Mouse (Mus musculus) kidney, embryonic 15.5 days (tissue): ENCODE measurements around the gene Iqgap2. TPM values are rescaled to one million over a fixed set of nuclear protein-coding genes. Genes with fewer than 3 reads are reported as not detected.

ENCODE experiments used
- ATAC-seq: fragments of 200-750 bp; cut with Nextera tagmentation; replicated peaks from 2 replicates; pipeline ENCODE4 v1.8.0; 2017; ENCODE audit warnings: moderate TSS enrichment; ENCODE audit not compliant: low FRiP score
- H3K27ac ChIP-seq: fragments of 300-500 bp; sonication (generic); 2 replicates; pipeline ENCODE4 v1.5.1; 2015; ENCODE audit warnings: mild to moderate bottlenecking, inconsistent platforms
- H3K27me3 ChIP-seq: fragments of 300-500 bp; sonication (generic); 2 replicates; pipeline ENCODE4 v1.6.1; 2015; ENCODE audit warnings: inconsistent platforms
- H3K36me3 ChIP-seq: fragments of 300-500 bp; sonication (generic); 2 replicates; pipeline ENCODE4 v1.6.1; 2015; ENCODE audit warnings: inconsistent platforms
- H3K4me1 ChIP-seq: fragments of 300-500 bp; sonication (generic); 2 replicates; pipeline ENCODE4 v1.6.1; 2015; ENCODE audit warnings: inconsistent platforms
- H3K4me2 ChIP-seq: fragments of 300-500 bp; sonication (generic); 2 replicates; pipeline ENCODE4 v1.6.1; 2015; ENCODE audit warnings: moderate library complexity, mild to moderate bottlenecking, inconsistent platforms
- H3K4me3 ChIP-seq: fragments of 300-500 bp; sonication (generic); replicated peaks from 2 replicates; pipeline ENCODE4 v1.5.1; 2015; ENCODE audit warnings: mild to moderate bottlenecking, inconsistent platforms
- H3K9ac ChIP-seq: fragments of 300-500 bp; sonication (generic); 2 replicates; pipeline ENCODE4 v1.6.1; 2015; ENCODE audit warnings: mild to moderate bottlenecking, inconsistent platforms
- H3K9me3 ChIP-seq: fragments of 300-500 bp; sonication (generic); replicated peaks from 2 replicates; pipeline ENCODE4 v1.6.1; 2016; ENCODE audit warnings: inconsistent platforms
- WGBS: fragments of 180-500 bp; shearing (Covaris S2); methylation state at CpG from one replicate; pipeline ENCODE4 v1.1.7; 2015; ENCODE audit warnings: mixed read lengths; 5-methylcytosine and 5-hydroxymethylcytosine counted together
- polyA plus RNA-seq: library from polyadenylated mRNA; unstranded; fragments of >200 nt; fragmentation: Nextera tagmentation; extraction: Ambion mirVana; gene quantifications from 2 replicates; pipeline ENCODE4 v1.2.1, GENCODE M21; 2015

Gene Iqgap2
- polyA plus RNA-seq, 1 experiment from 2014 or later = 10.1 TPM

- H3K4me2 ChIP-seq = 0 out of 2 replicates have a peak overlapping the region, but pooled peaks have one; percentile 99
- peaks cover 21% of the 10 kb centered on the region for H3K4me1 ChIP-seq
- 87% methylated on average over 4 of the region's 4 CpGs for WGBS
- no peak for ATAC-seq
- H3K27ac ChIP-seq = no peak overlapping the region
- no peak overlapping the region for H3K4me3 ChIP-seq
- H3K9me3 ChIP-seq = no peaks in the 10 kb centered on the region
- no peak overlapping the region for H3K9ac ChIP-seq
- H3K27me3 ChIP-seq = peaks cover 3% of the 10 kb centered on the region; the same call in 1 of the 2 replicates
- H3K36me3 ChIP-seq = no peaks in the 10 kb centered on the region
Observed at GRCm38 (mm10) chr13:95893166-95893565, 1.4 kb upstream of the Iqgap2 start.

- H3K9ac ChIP-seq = peak overlapping the region; percentile 51
- H3K4me1 ChIP-seq = peaks cover 21% of the 10 kb centered on the region
- WGBS = 19% methylated on average over 12 of the region's 12 CpGs
- no peak for ATAC-seq
- H3K4me2 ChIP-seq = peak overlapping the region; percentile 99
- H3K9me3 ChIP-seq = no peaks in the 10 kb centered on the region
- H3K27ac ChIP-seq = no peak overlapping the region
- H3K27me3 ChIP-seq = peaks cover 3% of the 10 kb centered on the region; the same call in 1 of the 2 replicates
- H3K36me3 ChIP-seq = no peaks in the 10 kb centered on the region
- peak overlapping the region; percentile 70 for H3K4me3 ChIP-seq
Observed at GRCm38 (mm10) chr13:95892611-95893145, 956 bp upstream of the Iqgap2 start.

- peak; percentile 89 for ATAC-seq
- under 1% methylated on average over 30 of the region's 52 CpGs for WGBS
- Histone ChIP-seq H3K27ac (peak overlapping the region; percentile 54), H3K4me1 (peaks cover 21% of the 10 kb centered on the region), H3K36me3 (no peaks in the 10 kb centered on the region), H3K9me3 (no peaks in the 10 kb centered on the region), H3K9ac (peak overlapping the region; percentile 66), H3K4me3 (peak overlapping the region; percentile 70), H3K4me2 (peak overlapping the region; percentile 99), H3K27me3 (peaks cover 3% of the 10 kb centered on the region; the same call in 1 of the 2 replicates)
Observed at GRCm38 (mm10) chr13:95891926-95892610, 346 bp upstream of the Iqgap2 start.

GRCm38 (mm10) chr13:95890851-95891471 is 761 bp downstream of the Iqgap2 start:
- no peaks in the 10 kb centered on the region for H3K36me3 ChIP-seq
- WGBS = under 1% methylated on average over 33 of the region's 33 CpGs
- peak overlapping the region; percentile 54 for H3K27ac ChIP-seq
- H3K9ac ChIP-seq = peak overlapping the region; percentile 66
- peak overlapping the region; percentile 70 for H3K4me3 ChIP-seq
- no peaks in the 10 kb centered on the region for H3K9me3 ChIP-seq
- H3K27me3 ChIP-seq = peaks cover 3% of the 10 kb centered on the region; the same call in 1 of the 2 replicates
- ATAC-seq = peak; percentile 59
- peak overlapping the region; percentile 99 for H3K4me2 ChIP-seq
- H3K4me1 ChIP-seq = peaks cover 21% of the 10 kb centered on the region

GRCm38 (mm10) chr13:95889981-95890545 is 1.7 kb downstream of the Iqgap2 start:
- Histone ChIP-seq H3K27ac (no peak overlapping the region), H3K4me2 (peak overlapping the region; percentile 99), H3K4me1 (peaks cover 21% of the 10 kb centered on the region), H3K36me3 (no peaks in the 10 kb centered on the region), H3K4me3 (peak overlapping the region; percentile 18), H3K27me3 (peaks cover 3% of the 10 kb centered on the region; the same call in 1 of the 2 replicates), H3K9me3 (no peaks in the 10 kb centered on the region), H3K9ac (no peak overlapping the region)
- WGBS = 35% methylated on average over 8 of the region's 8 CpGs
- no peak for ATAC-seq

- H3K27me3 ChIP-seq = peaks cover 3% of the 10 kb centered on the region; the same call in 1 of the 2 replicates
- no peaks in the 10 kb centered on the region for H3K9me3 ChIP-seq
- ATAC-seq = no peak
- H3K4me3 ChIP-seq = no peak overlapping the region
- no peak overlapping the region for H3K27ac ChIP-seq
- peaks cover 21% of the 10 kb centered on the region for H3K4me1 ChIP-seq
- WGBS = 96% methylated on average over 10 of the region's 10 CpGs
- H3K9ac ChIP-seq = no peak overlapping the region
- H3K4me2 ChIP-seq = no peak overlapping the region
- H3K36me3 ChIP-seq = no peaks in the 10 kb centered on the region
Observed at GRCm38 (mm10) chr13:95889366-95889765, 2.4 kb downstream of the Iqgap2 start.

GRCm38 (mm10) chr13:95888621-95889020 is 3.1 kb downstream of the Iqgap2 start:
- no peak for ATAC-seq
- Histone ChIP-seq H3K27me3 (peaks cover 3% of the 10 kb centered on the region; the same call in 1 of the 2 replicates), H3K9ac (no peak overlapping the region), H3K4me3 (no peak overlapping the region), H3K27ac (no peak overlapping the region), H3K9me3 (no peaks in the 10 kb centered on the region), H3K36me3 (no peaks in the 10 kb centered on the region), H3K4me2 (no peak overlapping the region), H3K4me1 (peaks cover 21% of the 10 kb centered on the region)
- WGBS = 89% methylated on average over 12 of the region's 12 CpGs

GRCm38 (mm10) chr13:95888170-95888569 is 3.6 kb downstream of the Iqgap2 start:
- Histone ChIP-seq H3K27me3 (peaks cover 3% of the 10 kb centered on the region; the same call in 1 of the 2 replicates), H3K9me3 (no peaks in the 10 kb centered on the region), H3K4me3 (no peak overlapping the region), H3K27ac (no peak overlapping the region), H3K4me1 (peaks cover 21% of the 10 kb centered on the region), H3K9ac (no peak overlapping the region), H3K36me3 (no peaks in the 10 kb centered on the region), H3K4me2 (no peak overlapping the region)
- ATAC-seq = no peak
- WGBS = 76% methylated on average over 4 of the region's 4 CpGs

GRCm38 (mm10) chr13:95887375-95887774 is 4.3 kb downstream of the Iqgap2 start:
- H3K27me3 ChIP-seq = peaks cover 3% of the 10 kb centered on the region; the same call in 1 of the 2 replicates
- H3K27ac ChIP-seq = no peak overlapping the region
- H3K4me2 ChIP-seq = no peak overlapping the region
- no peaks in the 10 kb centered on the region for H3K9me3 ChIP-seq
- ATAC-seq = no peak
- no peak overlapping the region for H3K4me3 ChIP-seq
- no peak overlapping the region for H3K9ac ChIP-seq
- WGBS = 87% methylated on average over 7 of the region's 7 CpGs
- H3K36me3 ChIP-seq = no peaks in the 10 kb centered on the region
- H3K4me1 ChIP-seq = peaks cover 16% of the 10 kb centered on the region

- no peaks in the 10 kb centered on the region for H3K36me3 ChIP-seq
- no peak overlapping the region for H3K4me3 ChIP-seq
- H3K9ac ChIP-seq = no peak overlapping the region
- ATAC-seq = no peak
- peaks cover 3% of the 10 kb centered on the region; the same call in 1 of the 2 replicates for H3K4me1 ChIP-seq
- no peak overlapping the region for H3K27ac ChIP-seq
- peaks cover 3% of the 10 kb centered on the region; the same call in 1 of the 2 replicates for H3K27me3 ChIP-seq
- 84% methylated on average over 3 of the region's 3 CpGs for WGBS
- no peak overlapping the region for H3K4me2 ChIP-seq
- no peaks in the 10 kb centered on the region for H3K9me3 ChIP-seq
Observed at GRCm38 (mm10) chr13:95884455-95884854, 7.3 kb downstream of the Iqgap2 start.

GRCm38 (mm10) chr13:95882001-95882400 is 9.7 kb downstream of the Iqgap2 start:
- 80% methylated on average over 6 of the region's 6 CpGs for WGBS
- no peaks in the 10 kb centered on the region for H3K27me3 ChIP-seq
- no peak for ATAC-seq
- no peaks in the 10 kb centered on the region for H3K9me3 ChIP-seq
- H3K4me2 ChIP-seq = no peak overlapping the region
- H3K9ac ChIP-seq = no peak overlapping the region
- H3K4me1 ChIP-seq = peaks cover 3% of the 10 kb centered on the region; the same call in 1 of the 2 replicates
- H3K36me3 ChIP-seq = no peaks in the 10 kb centered on the region
- H3K27ac ChIP-seq = no peak overlapping the region
- no peak overlapping the region for H3K4me3 ChIP-seq

GRCm38 (mm10) chr13:95881427-95881826 is 10.3 kb downstream of the Iqgap2 start:
- Histone ChIP-seq H3K27me3 (no peaks in the 10 kb centered on the region), H3K4me1 (peaks cover 3% of the 10 kb centered on the region; the same call in 1 of the 2 replicates), H3K9ac (no peak overlapping the region), H3K36me3 (no peaks in the 10 kb centered on the region), H3K4me3 (no peak overlapping the region), H3K9me3 (no peaks in the 10 kb centered on the region), H3K4me2 (no peak overlapping the region), H3K27ac (no peak overlapping the region)
- no peak for ATAC-seq
- 75% methylated on average over 9 of the region's 9 CpGs for WGBS
